Mouse (Mus musculus): ENCODE measurements at regions not wholly inside any gene's neighbourhood (a gene's known extent, or its start where the extent isn't known, plus 50 kb on each side); places are given as distances from the start of the nearest gene placed in this dataset.

DNA sequence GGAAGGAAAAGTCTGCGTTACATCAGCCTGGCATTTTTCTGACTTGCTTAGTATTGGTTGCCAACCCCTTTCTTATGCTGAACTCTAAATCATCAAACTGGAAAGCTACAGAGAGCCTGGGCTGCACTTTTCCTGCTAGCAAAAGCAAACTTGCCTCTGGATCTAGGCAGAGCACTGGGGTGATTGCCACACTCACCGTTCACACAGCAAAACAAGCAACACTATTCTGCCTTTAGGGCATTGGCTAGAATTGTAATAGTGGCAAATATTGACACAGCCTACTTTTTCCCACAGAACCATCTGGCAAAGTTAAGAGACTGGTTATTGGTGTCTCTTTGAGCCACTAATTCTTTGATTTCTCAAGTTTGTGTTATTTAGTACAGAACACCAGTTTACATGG is 199.5 kb downstream of the Cenpw start:
- no peaks in the 10 kb centered on the region for H3K27me3 ChIP-seq (replicated peaks; ENCODE audit: control insufficient read depth, insufficient read depth, low read length)
- H3K36me3 ChIP-seq (ENCODE audit: control insufficient read depth, insufficient read depth): no peaks in the 10 kb centered on the region
- H3K4me2 ChIP-seq (ENCODE audit: low read length): no peak overlapping the region
- H3K4me3 ChIP-seq (replicated peaks; ENCODE audit: low read length): no peak overlapping the region
- no peaks in the 10 kb centered on the region for H3K9me3 ChIP-seq (ENCODE audit: control insufficient read depth, low read length)
- H3K9ac ChIP-seq (replicated peaks; ENCODE audit: low read depth, low read length): no peak overlapping the region
- H3K27ac ChIP-seq (ENCODE audit: low read length): no peak overlapping the region
- H3K4me1 ChIP-seq (replicated peaks; ENCODE audit: control insufficient read depth, insufficient read depth, low read length): no peaks in the 10 kb centered on the region
- WGBS: 79% methylated on average over 2 of the region's 2 CpGs
- ATAC-seq: no peak

DNA sequence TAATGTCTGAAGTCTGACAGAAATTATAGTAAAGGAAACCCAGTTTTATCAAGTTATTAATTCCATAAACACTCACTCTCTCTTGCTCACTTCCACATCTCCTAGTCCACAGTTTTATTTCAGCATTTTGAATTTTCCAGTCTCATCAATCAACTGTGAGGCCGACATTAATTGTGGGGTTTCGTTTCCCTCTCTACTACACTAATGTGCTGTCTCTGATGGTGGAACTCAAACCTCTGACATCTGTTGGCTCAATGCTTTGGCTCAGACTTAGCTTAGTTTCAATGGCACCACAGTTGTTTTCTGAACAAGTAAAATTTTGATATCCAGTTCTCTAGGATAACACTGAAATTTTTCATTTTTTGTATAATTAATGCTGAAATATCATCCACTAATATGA is 218.8 kb downstream of the Cenpw start:
- Histone ChIP-seq H3K9ac (replicated peaks; ENCODE audit: low read depth, low read length) (no peak overlapping the region), H3K4me2 (ENCODE audit: low read length) (no peak overlapping the region), H3K36me3 (ENCODE audit: control insufficient read depth, insufficient read depth) (no peaks in the 10 kb centered on the region), H3K27ac (ENCODE audit: low read length) (no peak overlapping the region), H3K4me1 (replicated peaks; ENCODE audit: control insufficient read depth, insufficient read depth, low read length) (no peaks in the 10 kb centered on the region), H3K4me3 (replicated peaks; ENCODE audit: low read length) (no peak overlapping the region), H3K27me3 (replicated peaks; ENCODE audit: control insufficient read depth, insufficient read depth, low read length) (no peaks in the 10 kb centered on the region), H3K9me3 (ENCODE audit: control insufficient read depth, low read length) (no peaks in the 10 kb centered on the region)
- WGBS: 87% methylated on average over 2 of the region's 2 CpGs
- no peak for ATAC-seq

Data from forebrain, embryonic 16.5 days (tissue).